Mouse (Mus musculus): ENCODE measurements around the gene Ccl4.

Ccl4 gene

DNA sequence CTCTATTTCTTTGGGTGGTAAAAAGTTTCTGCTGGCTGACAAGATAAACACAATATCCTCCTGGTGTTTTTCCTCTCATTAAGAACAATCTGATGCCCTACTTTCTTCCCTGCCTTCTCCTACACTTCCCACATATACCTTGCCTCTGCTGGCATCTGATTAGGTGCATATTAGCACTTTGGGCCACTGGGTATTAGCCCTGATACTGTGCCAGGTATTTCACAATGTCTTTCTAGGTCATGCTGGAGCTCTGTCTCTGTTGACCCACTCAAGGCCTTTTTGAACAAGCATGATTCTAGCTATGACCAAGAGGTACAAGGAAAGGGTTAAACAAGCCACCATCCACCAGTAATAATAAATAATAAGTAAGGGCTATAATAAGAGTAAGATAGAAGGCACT, 9.4 kb downstream of the Ccl4 start:
- DNase-seq (ENCODE audit: low read depth, low spot score) = no peak

DNA sequence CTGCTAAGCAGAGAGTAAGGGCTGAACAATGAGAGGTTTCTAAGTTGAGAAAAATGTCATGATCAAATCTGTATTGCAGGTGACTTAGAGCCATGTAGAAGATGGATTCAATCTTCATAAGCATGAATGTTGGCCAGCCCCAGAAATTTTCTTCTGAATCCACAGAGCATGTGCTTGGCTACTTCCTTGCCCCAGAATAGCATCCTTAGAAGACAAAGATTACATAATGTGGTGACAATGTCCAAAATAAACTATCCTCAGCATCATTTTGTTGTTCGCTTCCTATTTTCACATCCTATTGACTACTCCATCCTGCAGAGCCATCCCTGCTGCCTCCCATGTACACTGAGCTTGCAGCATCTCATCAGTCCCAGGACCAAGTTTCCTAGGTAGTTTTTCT, 13.3 kb downstream of the Ccl4 start:
- no peak for DNase-seq (ENCODE audit: low read depth, low spot score)

DNA sequence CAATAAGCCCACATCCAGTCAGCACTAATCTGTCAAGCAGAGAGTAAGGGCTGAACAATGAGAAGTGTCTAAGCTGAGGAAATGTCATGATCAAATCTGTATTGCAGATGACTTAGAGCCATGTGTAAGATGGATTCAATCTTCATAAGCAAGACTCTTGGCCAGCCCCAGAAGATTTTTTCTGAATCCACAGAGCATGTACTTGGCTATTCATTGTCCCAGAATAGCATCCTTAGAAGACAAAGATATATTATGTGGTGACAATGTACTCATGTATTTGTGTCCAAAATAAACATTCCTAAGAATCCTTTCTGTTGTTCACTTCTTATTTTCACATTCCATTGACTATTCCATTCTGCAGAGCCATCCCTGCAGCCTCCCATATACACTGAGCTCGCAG, 27.5 kb downstream of the Ccl4 start:
- DNase-seq (ENCODE audit: low read depth, low spot score) = no peak

DNA sequence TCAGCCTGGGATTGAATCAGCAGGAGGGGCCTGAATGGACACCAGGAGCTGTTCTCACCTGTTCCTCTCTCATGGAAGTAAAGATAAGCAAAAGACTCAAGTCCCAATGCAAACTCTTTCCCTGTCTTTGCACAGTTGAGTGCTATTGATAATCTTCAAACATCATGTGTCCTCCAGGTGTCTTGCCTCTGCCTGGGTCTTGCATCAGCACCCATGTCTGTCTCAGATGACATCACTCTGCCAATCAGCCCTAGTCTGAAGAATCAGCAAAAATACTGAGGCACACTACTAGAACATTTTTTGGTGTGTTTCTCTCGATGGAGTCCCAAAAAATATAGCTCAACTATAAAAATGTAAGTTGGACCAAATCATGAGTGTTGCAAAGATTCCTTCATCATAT, 29.6 kb downstream of the Ccl4 start:
- no peak for DNase-seq (ENCODE audit: low read depth, low spot score)

DNA sequence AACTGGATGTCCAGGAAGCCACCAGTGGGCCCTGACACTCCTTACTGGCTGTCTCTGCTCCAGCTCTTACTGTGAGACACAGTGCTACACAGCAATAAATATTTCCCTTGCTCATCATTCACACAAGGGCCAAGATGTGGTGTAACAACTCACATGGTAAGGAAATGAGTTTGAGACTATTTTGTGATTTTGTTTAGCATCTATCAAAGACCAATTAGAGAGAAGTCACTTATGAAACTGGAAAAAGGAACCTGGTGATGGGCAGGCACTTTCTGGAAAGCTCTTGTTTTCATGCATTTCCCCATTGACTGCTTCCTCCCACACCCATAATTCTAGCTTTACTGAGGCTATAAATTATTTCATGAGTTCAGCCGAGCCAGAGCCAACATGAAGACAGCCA, 41.3 kb downstream of the Ccl4 start, which contains the start of gene Wfdc17:
Gene Wfdc17 (plus strand): TSS at position 287 of the 400 bp plus-strand sequence.
- DNase-seq (ENCODE audit: low read depth, low spot score) = no peak

DNA sequence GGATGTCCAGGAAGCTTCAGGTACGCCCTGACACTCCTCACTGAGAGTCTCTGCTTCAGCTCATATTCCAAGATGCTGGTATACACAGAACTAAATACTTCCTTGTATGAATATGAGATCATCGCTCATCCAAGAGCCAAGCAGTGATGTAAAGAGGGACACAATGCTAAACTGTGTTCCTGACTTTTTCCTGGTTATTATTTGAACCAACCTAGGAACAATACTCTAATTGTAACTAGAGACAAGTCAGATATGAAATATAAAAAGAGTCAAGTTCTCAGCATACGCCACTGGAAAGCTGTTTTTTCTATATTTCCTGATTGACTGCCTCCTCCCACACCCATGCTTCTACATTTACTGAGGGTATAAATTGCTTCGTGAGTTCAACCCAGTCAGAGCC, 46.3 kb downstream of the Ccl4 start, which contains the start of gene Wfdc18:
Gene Wfdc18 (plus strand): TSS at position 301 of the 400 bp plus-strand sequence.
- no peak for DNase-seq (ENCODE audit: low read depth, low spot score)

DNA sequence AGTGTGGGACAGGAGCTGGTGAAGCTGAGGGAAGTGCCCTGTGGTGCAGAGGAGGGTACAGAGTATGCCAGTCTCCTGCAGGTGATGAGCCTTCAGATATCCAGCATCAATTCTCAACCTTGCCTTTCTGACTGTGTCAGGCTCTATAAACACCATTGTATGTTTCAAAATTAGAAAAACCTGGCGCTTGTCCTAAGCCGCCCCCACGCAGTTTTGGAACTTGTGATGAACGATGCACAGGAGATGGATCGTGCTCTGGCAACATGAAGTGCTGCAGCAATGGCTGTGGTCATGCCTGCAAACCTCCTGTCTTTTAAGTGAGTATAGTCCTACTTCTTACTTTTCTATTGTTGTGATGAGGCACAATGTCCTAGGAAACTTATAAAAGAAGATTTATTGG, 47.3 kb downstream of the Ccl4 start:
- no peak for DNase-seq (ENCODE audit: low read depth, low spot score)

DNA sequence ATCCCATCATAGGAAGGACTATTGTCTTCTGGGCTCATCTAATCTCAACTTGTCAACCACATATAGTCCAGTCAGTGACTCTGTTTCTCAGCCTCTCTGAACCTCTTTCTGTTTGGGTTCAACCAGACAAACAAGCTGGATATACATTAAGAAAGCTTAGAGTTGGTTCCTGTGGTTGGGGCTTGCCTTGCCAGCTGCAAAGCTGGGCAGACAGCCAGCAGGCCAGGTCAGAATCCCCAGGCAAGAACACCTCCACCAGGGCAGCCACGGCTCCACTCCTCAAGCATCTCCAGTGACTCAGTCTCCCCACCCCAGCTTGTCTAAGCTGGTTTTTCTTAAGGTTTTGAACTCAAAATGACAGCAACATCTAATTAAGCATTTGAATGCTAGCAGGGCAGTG, 50.3 kb downstream of the Ccl4 start:
- DNase-seq (ENCODE audit: low read depth, low spot score) = no peak

DNA sequence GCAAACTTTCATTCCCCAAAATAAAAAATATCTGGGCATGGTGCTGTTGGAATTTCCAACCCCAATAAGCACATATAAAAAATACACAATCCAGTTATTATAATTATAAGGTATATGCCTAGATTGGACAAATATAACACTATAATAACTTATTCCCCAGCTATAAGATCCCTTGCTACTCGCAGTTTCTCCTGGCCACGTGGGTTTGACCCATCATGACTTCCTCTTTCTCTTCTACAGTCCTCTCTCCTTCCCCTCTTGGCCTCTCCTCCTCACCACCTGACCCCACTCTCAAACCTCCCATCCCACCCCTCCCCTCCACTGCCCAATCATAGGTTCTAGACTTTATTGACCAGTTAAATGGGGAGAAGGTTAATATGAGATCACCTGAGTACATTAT, 51.5 kb downstream of the Ccl4 start:
- no peak for DNase-seq (ENCODE audit: low read depth, low spot score)
